Mouse (Mus musculus): Measurements from ENCODE around the gene Ugt1a8.

The Ugt1a8 gene

GRCm38 (mm10) chr1:88195687-88196086 is 108.1 kb downstream of the Ugt1a8 start:
- no peak for DNase-seq

GRCm38 (mm10) chr1:88197443-88197842 is 109.8 kb downstream of the Ugt1a8 start:
- DNase-seq = no peak

DNA sequence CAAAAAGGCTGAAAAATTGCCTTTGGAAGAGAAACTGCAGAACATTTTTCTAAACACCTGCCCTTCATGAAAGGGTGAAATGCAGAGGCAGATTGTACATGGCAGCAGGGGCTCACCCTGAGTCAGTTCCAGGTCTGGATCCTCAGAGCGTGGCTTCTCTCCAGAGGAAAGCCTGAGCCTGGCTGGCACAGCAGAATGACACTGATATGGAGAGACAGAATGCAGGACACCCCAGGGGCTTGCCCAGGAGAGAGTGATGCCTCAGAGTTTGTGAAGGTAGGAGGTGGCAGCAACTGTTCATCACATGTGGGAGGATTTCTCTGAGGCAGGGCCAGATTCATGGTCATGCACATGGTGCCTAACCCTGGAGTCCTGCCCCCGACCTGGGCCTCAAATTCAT is 112.4 kb downstream of the Ugt1a8 start:
- no peak for DNase-seq

DNA sequence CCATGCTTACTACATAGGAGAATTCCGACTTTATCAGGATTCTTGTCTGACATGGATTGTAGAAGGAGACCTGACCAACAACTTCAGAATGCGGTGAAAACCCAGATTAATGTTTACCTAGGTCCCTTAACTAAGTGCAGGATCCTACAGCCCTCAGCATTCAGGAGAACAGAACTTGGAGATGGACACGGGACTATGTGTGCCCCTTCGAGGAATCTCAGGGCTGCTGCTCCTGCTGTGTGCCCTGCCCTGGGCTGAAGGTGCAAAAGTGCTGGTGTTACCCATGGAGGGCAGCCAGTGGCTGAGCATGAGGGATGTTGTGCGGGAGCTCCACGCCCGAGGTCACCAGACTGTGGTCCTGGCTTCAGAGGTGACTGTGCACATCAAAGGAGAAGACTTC is 112.8 kb downstream of the Ugt1a8 start, which contains the start of gene Ugt1a2:
Gene Ugt1a2 (plus strand): TSS at position 146 of the 400 bp plus-strand sequence.
- no peak for DNase-seq

GRCm38 (mm10) chr1:88205294-88205922 is 117.8 kb downstream of the Ugt1a8 start, which contains the start of gene Dnajb3:
Dnajb3 (minus strand) TSS chr1:88205782.
- peak; percentile 71 for DNase-seq

- DNase-seq = no peak
Observed at GRCm38 (mm10) chr1:88206843-88207479, 119.3 kb downstream of the Ugt1a8 start.

- DNase-seq = no peak
Observed at GRCm38 (mm10) chr1:88211812-88212211, 124.2 kb downstream of the Ugt1a8 start, which contains the start of gene Ugt1a1. Ugt1a1 (plus strand) TSS chr1:88211959.

DNA sequence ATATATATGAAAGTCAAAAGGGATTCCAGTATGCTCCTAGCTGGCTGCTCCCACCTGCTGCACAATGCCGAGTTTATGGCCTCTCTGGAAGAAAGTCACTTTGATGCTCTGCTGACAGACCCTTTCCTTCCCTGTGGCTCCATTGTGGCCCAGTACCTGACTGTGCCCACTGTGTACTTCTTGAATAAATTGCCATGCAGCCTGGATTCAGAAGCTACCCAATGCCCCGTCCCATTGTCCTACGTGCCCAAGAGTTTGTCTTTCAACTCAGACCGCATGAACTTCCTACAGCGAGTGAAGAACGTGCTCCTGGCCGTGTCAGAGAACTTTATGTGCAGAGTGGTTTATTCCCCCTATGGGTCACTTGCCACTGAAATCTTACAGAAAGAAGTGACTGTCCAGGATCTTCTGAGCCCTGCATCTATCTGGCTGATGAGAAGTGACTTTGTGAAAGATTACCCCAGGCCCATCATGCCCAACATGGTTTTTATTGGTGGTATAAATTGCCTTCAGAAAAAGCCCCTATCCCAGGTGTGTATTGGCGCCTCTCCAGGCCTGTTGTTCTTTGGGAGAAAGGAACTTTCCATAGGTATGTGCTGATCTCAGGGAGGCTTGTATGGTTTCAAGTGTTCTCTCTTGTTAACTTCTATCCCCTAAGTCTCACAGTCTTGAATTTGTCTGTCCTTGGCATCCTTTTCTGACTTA is 124.9 kb downstream of the Ugt1a8 start:
- DNase-seq = no peak

DNA sequence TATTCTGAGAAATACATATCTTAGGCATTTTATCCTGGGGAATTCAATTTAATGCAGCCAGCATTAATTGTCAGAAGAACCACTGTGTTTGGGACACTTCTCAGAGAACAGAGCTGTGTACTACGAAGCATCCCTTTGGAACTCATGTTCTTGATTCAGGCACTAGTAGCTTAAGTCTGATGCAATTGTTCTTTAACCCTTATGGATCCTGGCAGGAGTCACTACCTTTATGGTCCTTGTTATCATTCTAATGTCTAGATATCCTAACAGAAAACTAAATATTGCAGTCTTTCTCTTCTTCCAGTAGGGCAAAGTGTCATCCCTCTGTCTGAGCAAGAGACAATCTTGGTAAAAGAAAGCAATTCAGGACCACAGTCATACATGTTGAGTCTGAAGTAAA is 125.4 kb downstream of the Ugt1a8 start:
- DNase-seq = no peak

GRCm38 (mm10) chr1:88213766-88214461 is 126.3 kb downstream of the Ugt1a8 start:
- no peak for DNase-seq

GRCm38 (mm10) chr1:88214462-88214952 is 126.9 kb downstream of the Ugt1a8 start:
- no peak for DNase-seq

- no peak for DNase-seq
Observed at GRCm38 (mm10) chr1:88215466-88216380, 128.1 kb downstream of the Ugt1a8 start.

GRCm38 (mm10) chr1:88216551-88216950 is 128.9 kb downstream of the Ugt1a8 start:
- no peak for DNase-seq

DNA sequence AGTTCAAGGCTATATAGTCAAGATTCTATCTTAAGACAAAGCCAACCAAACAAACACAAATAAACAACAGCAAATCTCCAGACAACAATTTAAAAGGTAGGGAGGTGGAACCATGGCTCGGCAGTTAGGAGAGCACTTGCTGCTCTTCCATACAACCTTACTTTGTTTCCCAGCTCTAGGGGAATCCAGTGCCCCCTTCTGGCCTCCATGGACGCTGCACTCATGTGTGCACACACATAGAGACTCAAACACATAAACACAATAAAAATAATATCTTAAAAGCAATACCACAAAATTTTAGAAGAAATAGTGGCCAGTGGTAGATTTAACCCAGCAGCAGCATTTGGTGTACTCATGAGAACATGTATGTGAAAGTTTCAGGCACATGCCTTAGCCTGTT is 129.5 kb downstream of the Ugt1a8 start:
- no peak for DNase-seq

- no peak for DNase-seq
Observed at GRCm38 (mm10) chr1:88217576-88217975, 130.0 kb downstream of the Ugt1a8 start.

GRCm38 (mm10) chr1:88218051-88218450 is 130.4 kb downstream of the Ugt1a8 start:
- no peak for DNase-seq

- DNase-seq = no peak
Observed at GRCm38 (mm10) chr1:88218591-88218990, 131.0 kb downstream of the Ugt1a8 start.

GRCm38 (mm10) chr1:88219054-88219453 is 131.4 kb downstream of the Ugt1a8 start:
- no peak for DNase-seq

GRCm38 (mm10) chr1:88220336-88220735 is 132.7 kb downstream of the Ugt1a8 start:
- no peak for DNase-seq

- no peak for DNase-seq
Observed at GRCm38 (mm10) chr1:88222216-88222615, 134.6 kb downstream of the Ugt1a8 start.

DNA sequence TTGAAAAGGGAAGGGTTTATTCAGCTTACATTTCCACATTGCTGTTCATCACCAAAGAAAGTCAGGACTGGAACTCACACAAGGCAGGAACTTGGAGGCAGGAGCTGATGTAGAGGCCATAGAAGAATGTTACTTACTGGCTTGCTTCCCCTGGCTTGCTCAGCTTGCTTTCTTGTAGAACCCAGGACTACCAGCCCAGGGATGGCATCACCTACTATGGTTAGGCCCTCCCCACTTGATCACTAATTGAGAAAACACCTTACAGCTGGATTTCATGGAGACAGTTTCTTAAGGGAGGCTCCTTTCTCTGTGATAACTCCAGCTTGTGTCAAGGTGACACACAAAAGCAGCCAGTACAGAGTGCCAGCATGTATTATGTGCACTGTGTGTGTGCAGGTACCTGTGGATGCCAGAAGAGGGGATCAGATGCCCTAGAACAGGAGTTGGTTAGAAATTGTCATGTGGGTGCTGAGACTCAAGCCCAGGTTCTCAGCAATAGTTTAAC is 135.4 kb downstream of the Ugt1a8 start:
- peak; percentile 2 for DNase-seq

DNA sequence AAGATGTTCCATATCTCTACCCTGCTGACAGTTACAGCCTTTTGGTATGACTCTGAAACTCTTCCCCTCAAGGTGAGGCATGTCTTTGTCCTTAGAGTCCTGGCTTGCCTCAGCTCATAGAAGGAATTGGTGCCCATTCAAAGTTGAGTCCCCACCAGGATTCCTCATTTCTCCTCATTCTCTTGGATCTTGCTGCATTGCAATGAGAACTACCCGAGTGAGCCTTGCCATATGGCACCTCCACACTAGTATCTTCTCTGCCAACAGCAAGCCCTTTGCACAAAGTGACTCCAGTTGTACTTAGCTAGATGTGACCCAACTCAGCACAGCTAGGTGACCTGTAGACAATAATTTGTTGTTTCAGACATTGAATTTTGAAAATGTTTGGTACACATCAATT is 136.0 kb downstream of the Ugt1a8 start:
- peak; percentile 3 for DNase-seq
